Mouse (Mus musculus) stomach, postnatal 0 days (tissue): ENCODE data around the gene Brs3.

Source experiments
- CTCF ChIP-seq: IDR thresholded peaks from 2 replicates; pipeline ENCODE4 v1.5.1; 2016; ENCODE audit warnings: antibody characterized with exemption, low read depth, mild to moderate bottlenecking, moderate library complexity
- EP300 ChIP-seq: optimal IDR thresholded peaks from 2 replicates; pipeline ENCODE3; 2016; ENCODE audit warnings: antibody characterized with exemption

- TF ChIP-seq CTCF (no peak; the same call in 1 of the 2 replicates), EP300 (no peak)
Measured at GRCm38 (mm10) chrX:57053174-57053992, 10.5 kb downstream of the Brs3 start, which contains the start of gene Htatsf1.
